Mouse (Mus musculus): ENCODE measurements at regions not wholly inside any gene's neighbourhood (a gene's known extent, or its start where the extent isn't known, plus 50 kb on each side); places are given as distances from the start of the nearest gene placed in this dataset.

GRCm38 (mm10) chr11:63775382-63775781 lies 146.7 kb downstream of the Hs3st3b1 start:
- no peak for DNase-seq

GRCm38 (mm10) chr11:63779371-63779770 lies 142.7 kb downstream of the Hs3st3b1 start:
- no peak for DNase-seq

GRCm38 (mm10) chr11:63781967-63782915 lies 139.8 kb downstream of the Hs3st3b1 start:
- no peak for DNase-seq

DNA sequence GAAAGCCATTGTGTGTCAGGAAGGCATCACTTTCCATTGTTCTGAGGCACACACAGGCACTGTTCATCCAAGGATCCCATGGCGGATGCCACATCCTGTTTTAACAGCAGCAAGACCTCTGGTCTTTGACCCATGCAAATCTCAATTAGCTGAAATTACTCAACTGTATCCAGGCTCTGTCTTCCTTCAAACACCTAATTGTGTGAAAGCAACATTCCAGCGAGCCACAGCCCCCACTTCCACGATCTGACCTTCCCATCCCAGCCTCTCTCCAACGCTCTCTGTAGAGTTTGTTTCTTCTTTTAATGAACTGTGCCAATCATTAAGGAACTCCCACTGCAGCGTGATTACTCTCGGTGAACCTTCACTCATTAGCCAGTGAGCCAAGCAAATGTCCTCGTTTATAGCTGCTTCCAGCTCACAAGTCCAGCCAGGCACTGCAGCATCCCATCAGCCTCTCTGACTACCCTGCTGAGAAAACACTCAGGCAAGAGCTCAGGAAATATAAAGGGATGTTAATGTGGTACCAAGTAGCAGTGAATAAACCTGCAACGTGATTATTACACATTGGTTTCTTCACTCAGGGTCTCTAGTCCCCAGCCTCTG lies 136.7 kb downstream of the Hs3st3b1 start:
- no peak for DNase-seq

GRCm38 (mm10) chr11:63785965-63786364 lies 136.1 kb downstream of the Hs3st3b1 start:
- no peak for DNase-seq

DNA sequence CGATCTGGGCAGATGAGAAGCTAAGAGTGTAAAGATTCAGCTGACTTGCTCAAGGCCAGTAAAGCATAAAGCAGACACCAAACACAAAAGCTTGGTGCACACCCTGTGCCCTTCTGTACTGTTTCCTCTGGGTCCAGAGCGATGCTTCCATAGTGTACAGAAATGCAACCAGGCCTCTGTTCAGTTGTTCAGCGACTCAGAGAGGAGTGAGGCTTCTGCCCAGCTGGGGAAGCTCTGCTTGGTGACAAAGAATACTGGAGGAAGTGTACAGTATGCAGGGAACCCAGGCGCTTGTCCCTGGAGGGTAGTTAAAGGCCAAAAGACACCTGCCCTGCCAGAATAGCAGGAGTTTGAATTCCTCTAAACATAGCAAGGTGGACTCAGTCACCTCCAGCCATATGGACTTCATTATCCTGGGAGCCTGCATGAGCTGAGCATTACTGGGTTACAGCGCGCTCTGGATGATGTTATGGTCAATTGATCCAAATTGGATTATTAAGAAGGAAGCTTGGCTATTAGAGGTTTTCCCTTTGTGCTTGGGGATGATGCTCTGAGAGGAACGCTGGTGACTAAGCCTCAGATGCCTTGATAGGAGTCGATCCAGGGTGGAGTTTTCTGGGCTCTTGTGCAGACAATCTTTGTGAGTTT lies 132.5 kb downstream of the Hs3st3b1 start:
- no peak for DNase-seq

- DNase-seq: no peak
Observed at GRCm38 (mm10) chr11:63791004-63791862, 130.9 kb downstream of the Hs3st3b1 start.

DNA sequence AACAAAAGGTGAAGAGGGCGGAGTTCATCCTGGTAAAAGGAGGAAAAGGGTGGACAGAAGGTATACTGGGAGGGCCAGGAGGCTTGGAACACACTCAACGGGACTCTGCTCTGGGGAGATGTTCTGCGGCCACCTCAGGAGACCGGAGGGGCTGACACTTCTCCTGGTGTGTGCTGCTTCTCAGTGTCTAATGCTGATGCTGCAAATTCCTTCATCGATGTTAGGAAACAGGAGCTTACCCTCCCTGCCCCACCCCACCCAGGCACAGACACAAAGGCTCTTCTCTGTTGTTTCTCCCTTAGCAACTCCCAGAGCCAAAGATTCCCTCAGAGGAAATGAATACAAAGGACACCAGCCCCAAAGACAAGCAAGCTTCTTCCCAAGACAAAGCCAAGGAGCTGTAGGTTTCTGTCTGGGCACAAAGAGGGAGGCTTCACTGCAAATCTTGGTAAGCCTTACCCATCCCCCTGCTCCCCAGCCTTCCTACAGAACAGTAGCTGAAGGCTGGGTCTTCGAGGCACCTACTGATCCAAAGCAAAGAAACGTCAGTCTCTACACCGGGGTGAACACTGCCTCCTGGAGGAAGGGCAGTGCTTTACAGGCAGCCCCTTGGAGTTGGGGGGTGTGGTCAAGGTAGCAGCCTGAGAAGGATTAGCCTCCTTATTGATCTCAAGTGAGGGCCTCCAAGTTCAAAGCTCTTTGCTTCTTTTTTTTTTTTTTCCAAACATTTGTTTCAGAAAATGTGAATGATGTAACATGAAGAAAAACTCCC lies 128.2 kb downstream of the Hs3st3b1 start:
- no peak for DNase-seq

DNA sequence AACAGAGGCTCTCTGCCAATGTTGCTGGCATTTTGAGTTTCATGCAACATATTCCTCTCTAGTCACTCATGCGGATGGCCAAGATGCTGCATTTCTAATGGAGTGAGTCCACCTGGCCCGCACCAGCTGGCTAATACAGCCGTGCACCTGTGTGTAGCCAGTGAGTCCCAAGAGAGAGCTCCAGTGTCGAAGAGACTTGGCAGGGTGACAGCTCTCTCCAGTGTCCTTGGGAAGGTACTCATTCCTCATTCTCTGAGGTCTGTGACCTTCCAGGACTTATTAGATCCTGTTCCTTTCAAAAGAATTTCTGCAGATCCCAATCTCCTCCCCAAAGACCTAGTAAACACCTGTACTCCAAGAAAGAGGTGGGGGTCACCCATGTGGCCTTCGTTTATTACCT lies 109.9 kb downstream of the Hs3st3b1 start:
- DNase-seq: no peak

DNA sequence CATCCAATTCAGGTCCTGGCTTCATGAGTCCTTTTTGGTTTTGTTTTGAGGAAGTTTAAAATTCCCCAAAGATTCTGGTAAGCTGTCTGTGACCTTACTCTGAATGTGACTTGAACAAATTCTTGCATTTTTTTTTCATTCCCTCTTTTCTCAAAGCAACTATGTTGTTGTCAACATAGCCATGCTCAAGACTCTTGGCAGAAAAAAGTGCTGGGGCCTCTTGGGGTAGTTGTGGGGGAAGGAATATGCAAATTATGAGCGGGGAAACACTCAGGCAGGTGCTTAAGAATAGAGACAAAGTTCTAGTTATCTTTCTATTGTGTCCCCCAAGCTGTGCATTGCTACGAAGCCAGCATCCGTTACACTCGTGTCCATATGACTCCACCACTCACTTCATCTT lies 99.2 kb downstream of the Hs3st3b1 start:
- no peak for DNase-seq

GRCm38 (mm10) chr11:63827271-63827762 lies 94.8 kb downstream of the Hs3st3b1 start:
- DNase-seq: no peak

- no peak for DNase-seq
Observed at GRCm38 (mm10) chr11:63833480-63833879, 88.6 kb downstream of the Hs3st3b1 start.

GRCm38 (mm10) chr11:63834140-63834539 lies 88.0 kb downstream of the Hs3st3b1 start:
- DNase-seq: no peak

DNA sequence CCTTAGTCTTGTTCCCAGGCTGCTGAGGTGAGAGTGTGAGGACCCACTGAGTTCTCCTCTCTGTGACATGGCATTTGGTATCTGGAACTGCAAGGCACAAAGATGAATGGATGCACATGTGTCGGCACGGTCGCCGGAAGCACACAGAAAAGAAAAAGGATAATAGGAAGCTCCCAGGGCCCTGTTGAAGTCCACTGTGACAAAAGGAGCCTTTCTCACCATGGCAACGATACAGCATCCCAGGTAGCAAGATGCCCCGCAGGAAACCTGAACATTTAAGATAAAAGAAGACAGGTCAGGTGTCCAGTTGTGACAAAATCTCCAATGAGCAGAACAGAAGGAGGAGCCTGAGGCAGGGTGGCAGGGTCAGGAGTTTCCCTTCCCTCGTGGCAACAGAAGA lies 87.5 kb downstream of the Hs3st3b1 start:
- DNase-seq: no peak

All from lung, adult 18-20 months (tissue).